Mouse (Mus musculus) megakaryocyte-erythroid progenitor cell, adult 5 weeks (primary cell): ENCODE results near the gene Aloxe3. TPM values are rescaled to one million over a fixed set of nuclear protein-coding genes. Genes with fewer than 3 reads are reported as not detected.

Source experiments
- polyA plus RNA-seq: library from polyadenylated mRNA; stranded (reverse); fragments of >175 nt; gene quantifications from 2 replicates; pipeline ENCODE4 v1.2.3, GENCODE M21; 2012

Aloxe3 gene
- polyA plus RNA-seq, result not detected in 2 replicates

GRCm38 (mm10) chr11:69125852-69125918, at the start of gene Aloxe3:
TSS of gene Aloxe3 (plus strand) at chr11:69125896.

GRCm38 (mm10) chr11:69088103-69088855, 37.4 kb upstream of the Aloxe3 start, which contains the start of gene Vamp2:
TSS of gene Vamp2 (plus strand) at chr11:69088490.

GRCm38 (mm10) chr11:69094697-69095429, 30.8 kb upstream of the Aloxe3 start, which contains the start of gene Per1:
TSS of gene Per1 (plus strand) at chr11:69095217.

GRCm38 (mm10) chr11:69120221-69121000, 5.3 kb upstream of the Aloxe3 start, which contains the start of gene Hes7:
TSS of gene Hes7 (plus strand) at chr11:69120404.

GRCm38 (mm10) chr11:69122336-69122951, 3.3 kb upstream of the Aloxe3 start, which contains the start of gene 9130213A22Rik:
TSS of gene 9130213A22Rik (minus strand) at chr11:69122589.

GRCm38 (mm10) chr11:69156800-69157199, 31.1 kb downstream of the Aloxe3 start, which contains the start of gene Alox12b:
TSS of gene Alox12b (plus strand) at chr11:69156989.

GRCm38 (mm10) chr11:69197743-69198142, 72.0 kb downstream of the Aloxe3 start, which contains the start of gene Alox8:
TSS of gene Alox8 (minus strand) at chr11:69197843.

Other genes starting within 250 kb of the Aloxe3 start
- gene Rnf222, start 237.3 kb upstream of the Aloxe3 start, polyA plus RNA-seq, result 0.03 TPM in 2 replicates
- gene Rpl26, start 224.3 kb upstream of the Aloxe3 start, polyA plus RNA-seq, result 275 and 292 TPM in 2 replicates
- gene Odf4, start 198.8 kb upstream of the Aloxe3 start, polyA plus RNA-seq, result not detected in 2 replicates
- gene Arhgef15, start 168.4 kb upstream of the Aloxe3 start, polyA plus RNA-seq, result 0.56 and 0.79 TPM in 2 replicates
- 2.1 TPM in 2 replicates for gene Slc25a35, start 157.8 kb upstream of the Aloxe3 start, polyA plus RNA-seq
- 15.6 and 17.3 TPM in 2 replicates for gene Rangrf, start 150.7 kb upstream of the Aloxe3 start, polyA plus RNA-seq
- 25.3 and 36.6 TPM in 2 replicates for gene Pfas, start 117.4 kb upstream of the Aloxe3 start, polyA plus RNA-seq
- gene Ctc1, start 110.0 kb upstream of the Aloxe3 start, polyA plus RNA-seq, result 104 and 110 TPM in 2 replicates
- 93.3 and 166 TPM in 2 replicates for gene Aurkb, start 80.2 kb upstream of the Aloxe3 start, polyA plus RNA-seq
- 50.1 and 51.5 TPM in 2 replicates for gene Borcs6, start 66.2 kb upstream of the Aloxe3 start, polyA plus RNA-seq
- 63.6 and 71.5 TPM in 2 replicates for gene Tmem107, start 55.1 kb upstream of the Aloxe3 start, polyA plus RNA-seq
- gene Vamp2, start 37.4 kb upstream of the Aloxe3 start, polyA plus RNA-seq, result 65.9 and 86.0 TPM in 2 replicates
- gene Per1, start 30.7 kb upstream of the Aloxe3 start, polyA plus RNA-seq, result 120 and 156 TPM in 2 replicates
- 2.9 and 3.1 TPM in 2 replicates for gene Hes7, start 5.5 kb upstream of the Aloxe3 start, polyA plus RNA-seq
- gene 9130213A22Rik, start 3.3 kb upstream of the Aloxe3 start, polyA plus RNA-seq, result 0.22 and 0.39 TPM in 2 replicates
- not detected in 2 replicates for gene Alox12b, start 31.1 kb downstream of the Aloxe3 start, polyA plus RNA-seq
- 0.02 and 0.43 TPM in 2 replicates for gene Alox8, start 71.9 kb downstream of the Aloxe3 start, polyA plus RNA-seq
- gene Gucy2e, start 111.1 kb downstream of the Aloxe3 start, polyA plus RNA-seq, result 0.01 TPM in 1 of 2 replicates, not detected in the other
- 22.6 and 44.8 TPM in 2 replicates for gene Cntrob, start 197.9 kb downstream of the Aloxe3 start, polyA plus RNA-seq
- 5.1 and 6.6 TPM in 2 replicates for gene Trappc1, start 198.1 kb downstream of the Aloxe3 start, polyA plus RNA-seq
- gene Kcnab3, start 200.4 kb downstream of the Aloxe3 start, polyA plus RNA-seq, result 0.16 and 0.42 TPM in 2 replicates
- gene Rnf227, start 214.6 kb downstream of the Aloxe3 start, polyA plus RNA-seq, result 3.1 and 7.6 TPM in 2 replicates
- 147 and 202 TPM in 2 replicates for gene Chd3, start 243.5 kb downstream of the Aloxe3 start, polyA plus RNA-seq